Mouse (Mus musculus) embryonic facial prominence, embryonic 12.5 days (tissue): ENCODE measurements around the gene Wdr60. TPM values are rescaled to one million over a fixed set of nuclear protein-coding genes. Genes with fewer than 3 reads are reported as not detected.
A peak's percentile ranks its signal among the peaks of the same experiment; 100 is the strongest.

ENCODE experiments used
- ATAC-seq: fragments of 200-750 bp; cut with Nextera tagmentation; 2 replicates; pipeline ENCODE4 v1.8.0; 2017; ENCODE audit not compliant: insufficient number of reproducible peaks, insufficient read depth, low FRiP score, low TSS enrichment
- H3K27ac ChIP-seq: fragments of 300-500 bp; sonication (generic); 2 replicates; pipeline ENCODE4 v1.5.1; 2016; ENCODE audit warnings: mild to moderate bottlenecking
- H3K27me3 ChIP-seq: fragments of 300-500 bp; sonication (generic); 2 replicates; pipeline ENCODE4 v1.6.1; 2016; ENCODE audit warnings: mild to moderate bottlenecking, moderate library complexity
- H3K36me3 ChIP-seq: fragments of 300-500 bp; sonication (generic); 2 replicates; pipeline ENCODE4 v1.6.1; 2016; ENCODE audit warnings: mild to moderate bottlenecking
- H3K4me1 ChIP-seq: fragments of 300-500 bp; sonication (generic); 2 replicates; pipeline ENCODE4 v1.6.1; 2016
- H3K4me2 ChIP-seq: fragments of 300-500 bp; sonication (generic); replicated peaks from 2 replicates; pipeline ENCODE4 v1.6.1; 2016; ENCODE audit warnings: mild to moderate bottlenecking, moderate library complexity
- H3K4me3 ChIP-seq: fragments of 300-500 bp; sonication (generic); 2 replicates; pipeline ENCODE4 v1.5.1; 2016; ENCODE audit warnings: mild to moderate bottlenecking
- H3K9ac ChIP-seq: fragments of 300-500 bp; sonication (generic); 2 replicates; pipeline ENCODE4 v1.6.1; 2016; ENCODE audit warnings: mild to moderate bottlenecking, moderate library complexity
- H3K9me3 ChIP-seq: fragments of 300-500 bp; sonication (generic); 2 replicates; pipeline ENCODE4 v1.6.1; 2016; ENCODE audit warnings: mild to moderate bottlenecking, moderate library complexity
- WGBS: fragments of 180-500 bp; shearing (Covaris S2); methylation state at CpG from one replicate; pipeline ENCODE4 v1.1.7; 2016; 5-methylcytosine and 5-hydroxymethylcytosine counted together
- polyA plus RNA-seq: library from polyadenylated mRNA; unstranded; fragments of >200 nt; fragmentation: Nextera tagmentation; extraction: Ambion mirVana; gene quantifications from 2 replicates; pipeline ENCODE4 v1.2.1, GENCODE M21; 2016

Wdr60 gene
- polyA plus RNA-seq, 1 experiment from 2014 or later: 27.3 TPM

DNA sequence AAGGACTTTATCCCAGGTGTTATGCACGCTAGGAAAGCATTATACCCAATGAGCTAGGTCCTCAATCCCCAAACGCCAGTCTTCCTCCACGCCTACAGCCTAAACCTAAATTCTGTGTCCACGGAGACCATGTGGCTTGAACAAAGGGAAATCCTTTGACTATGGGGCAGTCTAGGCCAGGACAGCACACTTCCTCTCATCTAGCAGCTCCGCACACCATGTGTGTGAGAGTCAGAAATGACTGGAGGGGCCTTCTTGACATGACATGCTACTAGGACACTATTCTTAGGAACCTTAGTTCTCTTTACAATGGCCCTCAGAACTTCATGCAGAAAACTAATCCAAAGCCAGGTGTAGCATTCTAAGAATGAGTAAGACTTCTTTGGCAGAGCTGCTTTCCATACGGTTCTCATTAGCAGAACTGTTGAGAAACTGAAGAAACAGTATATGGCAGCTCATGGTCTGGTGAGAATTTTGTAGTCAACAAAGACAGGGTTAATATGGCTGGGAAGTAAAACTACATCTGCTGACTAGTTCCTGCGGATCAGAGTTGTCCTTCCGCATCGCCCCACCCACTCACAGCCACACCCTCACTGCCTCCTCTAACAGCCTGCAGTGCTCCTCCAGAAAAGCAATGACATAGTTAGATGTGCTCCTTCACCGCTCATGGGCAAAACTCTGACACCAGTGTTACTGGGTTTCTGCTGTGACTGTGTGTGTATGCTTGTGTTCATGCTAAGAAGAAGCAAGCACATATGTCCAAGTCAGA lies 36.3 kb downstream of the Wdr60 start:
- no peaks in the 10 kb centered on the region for H3K9me3 ChIP-seq
- H3K4me3 ChIP-seq: no peak overlapping the region
- no peak overlapping the region for H3K9ac ChIP-seq
- H3K27me3 ChIP-seq: no peaks in the 10 kb centered on the region
- no peaks in the 10 kb centered on the region for H3K4me1 ChIP-seq
- 81% methylated on average over 10 of the region's 10 CpGs for WGBS
- H3K4me2 ChIP-seq: no peak overlapping the region
- H3K36me3 ChIP-seq: peaks cover 39% of the 10 kb centered on the region
- ATAC-seq: no peak
- H3K27ac ChIP-seq: no peak overlapping the region

DNA sequence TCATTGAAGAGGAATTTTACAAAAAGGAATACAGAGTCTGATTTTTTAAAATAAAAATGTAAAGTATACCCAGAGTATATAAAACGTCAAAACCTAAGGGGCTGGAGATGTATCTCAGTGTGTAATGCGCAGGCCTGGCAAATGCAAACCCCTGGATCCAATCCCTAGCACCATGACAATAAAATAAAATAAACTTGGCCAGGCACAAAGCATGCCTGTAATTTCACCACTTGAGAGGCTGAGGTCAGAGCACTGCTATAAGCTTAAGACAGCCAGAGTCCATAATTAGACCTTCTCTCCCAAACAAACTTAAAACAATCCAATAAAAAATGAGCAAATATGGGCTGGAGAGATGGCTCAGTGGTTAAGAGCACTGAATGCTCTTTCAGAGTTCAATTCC lies 39.7 kb downstream of the Wdr60 start:
- 90% methylated on average over 2 of the region's 2 CpGs for WGBS
- no peaks in the 10 kb centered on the region for H3K4me1 ChIP-seq

DNA sequence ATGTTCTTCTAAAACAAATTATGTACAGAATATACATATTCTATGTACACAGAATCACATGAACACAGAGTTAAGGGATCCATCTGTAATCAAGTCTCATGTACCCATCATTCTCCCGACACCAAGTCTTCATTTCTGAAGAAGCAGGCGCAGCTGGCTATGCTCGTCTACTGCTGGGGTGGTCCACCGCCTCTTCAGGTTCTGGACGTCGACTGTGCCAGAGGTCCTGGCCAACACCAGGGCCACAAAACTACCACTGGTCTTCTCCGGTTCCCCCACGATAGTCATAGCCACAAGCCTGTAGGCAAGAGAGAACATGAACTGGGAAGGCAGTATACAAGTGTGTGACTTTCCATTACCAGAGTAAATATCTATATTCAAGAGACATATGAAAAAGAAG lies 55.3 kb downstream of the Wdr60 start:
- Histone ChIP-seq H3K4me3 (no peak overlapping the region), H3K27me3 (no peaks in the 10 kb centered on the region), H3K4me2 (no peak overlapping the region), H3K36me3 (peaks cover 14% of the 10 kb centered on the region; the same call in 1 of the 2 replicates), H3K4me1 (no peaks in the 10 kb centered on the region), H3K9ac (no peak overlapping the region), H3K27ac (no peak overlapping the region), H3K9me3 (no peaks in the 10 kb centered on the region)
- no peak for ATAC-seq
- 93% methylated on average over 8 of the region's 8 CpGs for WGBS

More for the DNA sequence above, 39.7 kb downstream of the Wdr60 start:
- Histone ChIP-seq H3K4me2 (no peak overlapping the region), H3K4me3 (no peak overlapping the region), H3K9ac (no peak overlapping the region), H3K27me3 (no peaks in the 10 kb centered on the region), H3K9me3 (no peaks in the 10 kb centered on the region), H3K27ac (no peak overlapping the region), H3K36me3 (peaks cover 41% of the 10 kb centered on the region)
- no peak for ATAC-seq

DNA sequence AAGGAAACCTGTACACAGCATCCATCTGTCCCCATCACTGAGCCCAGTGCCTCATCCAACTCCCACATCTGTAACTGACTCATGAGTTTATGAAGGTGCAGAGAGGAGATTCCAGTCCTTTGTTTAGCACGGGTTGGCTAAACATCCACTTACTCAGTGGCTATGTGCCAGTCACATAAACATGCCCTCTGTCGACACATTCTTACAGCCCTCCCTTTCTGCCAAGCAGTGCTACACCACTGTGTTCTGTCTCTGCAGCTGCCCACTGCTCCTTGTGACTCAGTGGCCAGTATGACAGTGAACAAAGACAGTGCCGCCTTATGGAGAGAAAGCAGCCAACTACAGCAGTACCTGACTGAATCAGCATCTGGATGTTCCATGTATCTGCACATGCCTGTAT lies 57.1 kb downstream of the Wdr60 start:
- no peak overlapping the region for H3K4me3 ChIP-seq
- H3K36me3 ChIP-seq: peaks cover 14% of the 10 kb centered on the region; the same call in 1 of the 2 replicates
- H3K4me2 ChIP-seq: no peak overlapping the region
- no peaks in the 10 kb centered on the region for H3K4me1 ChIP-seq
- no peaks in the 10 kb centered on the region for H3K27me3 ChIP-seq
- no peaks in the 10 kb centered on the region for H3K9me3 ChIP-seq
- no peak overlapping the region for H3K9ac ChIP-seq
- 84% methylated on average over 3 of the region's 3 CpGs for WGBS
- no peak for ATAC-seq
- H3K27ac ChIP-seq: no peak overlapping the region

DNA sequence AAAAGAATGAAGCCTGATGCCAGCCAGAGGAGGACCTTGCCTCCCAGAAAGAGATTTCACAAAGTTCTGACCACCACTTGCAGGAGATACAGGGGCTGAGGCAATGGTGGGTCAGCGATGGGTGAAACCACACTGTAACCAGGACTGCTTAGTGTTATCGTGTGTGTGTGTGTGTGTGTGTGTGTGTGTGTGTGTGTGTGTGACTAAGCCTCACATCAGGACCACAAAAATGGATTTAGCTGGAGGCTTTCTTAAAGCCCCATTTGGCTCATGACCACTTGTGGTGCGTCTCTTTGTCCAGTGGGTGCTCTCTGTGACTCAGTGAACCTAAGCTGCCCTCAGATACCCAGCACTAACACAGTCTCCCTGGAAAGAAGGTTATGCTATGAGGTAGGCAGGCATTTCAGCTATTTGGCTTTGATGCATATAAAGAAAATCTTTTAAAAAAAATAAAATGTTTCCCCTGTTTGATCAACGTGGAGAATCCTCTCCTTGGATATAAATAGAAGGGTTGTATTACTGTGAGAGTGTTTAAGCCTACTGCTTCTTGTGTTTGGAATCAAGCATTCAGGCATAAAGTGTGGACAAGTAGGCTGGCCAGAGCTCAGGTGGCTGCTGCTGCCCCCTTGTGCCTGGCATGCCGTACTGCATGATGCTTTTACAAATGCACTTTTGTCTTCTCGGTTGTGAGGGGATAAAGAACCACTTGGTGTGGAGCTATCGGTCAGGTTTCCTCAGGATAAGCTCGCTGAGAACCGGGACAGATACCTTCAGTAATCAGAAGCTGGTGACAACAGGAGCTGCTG lies 60.4 kb downstream of the Wdr60 start:
- H3K36me3 ChIP-seq: 0 out of 2 replicates have a peak, but pooled peaks cover 5% of the 10 kb centered on the region
- no peaks in the 10 kb centered on the region for H3K9me3 ChIP-seq
- H3K27ac ChIP-seq: no peak overlapping the region
- H3K4me1 ChIP-seq: no peaks in the 10 kb centered on the region
- no peaks in the 10 kb centered on the region for H3K27me3 ChIP-seq
- ATAC-seq: 0 out of 2 replicates have a peak, but pooled peaks have one; percentile 1
- 31% methylated on average over 9 of the region's 9 CpGs for WGBS
- H3K9ac ChIP-seq: no peak overlapping the region
- no peak overlapping the region for H3K4me3 ChIP-seq
- no peak overlapping the region for H3K4me2 ChIP-seq

DNA sequence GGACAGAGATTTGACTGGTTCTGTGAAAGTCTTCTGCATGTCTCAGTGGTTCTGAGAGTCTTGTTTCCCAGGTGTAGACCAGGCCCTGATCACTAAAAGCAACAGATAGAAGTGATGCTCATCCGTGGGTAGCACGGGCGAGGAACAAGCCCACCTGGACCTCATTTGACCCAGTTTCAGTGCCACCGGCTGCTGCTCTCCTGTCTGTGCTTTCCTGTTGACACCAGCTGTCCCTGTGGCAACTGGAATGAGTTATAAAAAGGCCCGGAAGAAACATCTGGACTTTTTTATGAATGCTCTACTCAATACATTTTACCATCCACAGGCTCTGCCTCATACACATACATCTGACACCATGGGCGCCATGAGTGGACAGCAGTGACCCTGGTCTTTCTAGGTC lies 64.0 kb downstream of the Wdr60 start:
- Histone ChIP-seq H3K4me3 (no peak overlapping the region), H3K9ac (no peak overlapping the region), H3K4me2 (no peak overlapping the region), H3K4me1 (no peaks in the 10 kb centered on the region), H3K27me3 (no peaks in the 10 kb centered on the region), H3K9me3 (no peaks in the 10 kb centered on the region), H3K27ac (no peak overlapping the region), H3K36me3 (no peaks in the 10 kb centered on the region)
- WGBS: 42% methylated on average over 6 of the region's 6 CpGs
- ATAC-seq: no peak

DNA sequence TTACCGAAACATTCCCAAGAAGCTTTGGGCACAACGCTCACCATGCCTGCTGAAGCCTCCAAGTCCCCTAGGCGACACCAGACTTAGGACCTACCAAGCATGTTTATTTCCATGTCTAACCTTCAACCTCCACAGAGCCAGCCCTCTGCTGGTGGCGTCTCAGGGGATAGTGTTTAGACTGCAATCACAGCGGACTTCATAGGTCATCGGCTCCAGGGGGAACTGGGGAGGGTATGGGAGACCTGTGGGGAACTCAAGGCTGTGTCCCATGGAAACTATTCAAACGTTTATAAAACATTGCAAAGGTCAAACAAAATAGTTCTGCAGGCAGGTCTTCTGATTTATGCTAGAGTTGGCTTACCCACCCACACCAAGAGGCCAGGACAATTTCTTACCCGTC lies 66.6 kb downstream of the Wdr60 start:
- H3K4me1 ChIP-seq: no peaks in the 10 kb centered on the region
- H3K4me2 ChIP-seq: no peak overlapping the region
- H3K27ac ChIP-seq: no peak overlapping the region
- no peak overlapping the region for H3K9ac ChIP-seq
- H3K27me3 ChIP-seq: no peaks in the 10 kb centered on the region
- WGBS: 70% methylated on average over 8 of the region's 8 CpGs
- no peaks in the 10 kb centered on the region for H3K36me3 ChIP-seq
- no peak for ATAC-seq
- no peaks in the 10 kb centered on the region for H3K9me3 ChIP-seq
- no peak overlapping the region for H3K4me3 ChIP-seq

DNA sequence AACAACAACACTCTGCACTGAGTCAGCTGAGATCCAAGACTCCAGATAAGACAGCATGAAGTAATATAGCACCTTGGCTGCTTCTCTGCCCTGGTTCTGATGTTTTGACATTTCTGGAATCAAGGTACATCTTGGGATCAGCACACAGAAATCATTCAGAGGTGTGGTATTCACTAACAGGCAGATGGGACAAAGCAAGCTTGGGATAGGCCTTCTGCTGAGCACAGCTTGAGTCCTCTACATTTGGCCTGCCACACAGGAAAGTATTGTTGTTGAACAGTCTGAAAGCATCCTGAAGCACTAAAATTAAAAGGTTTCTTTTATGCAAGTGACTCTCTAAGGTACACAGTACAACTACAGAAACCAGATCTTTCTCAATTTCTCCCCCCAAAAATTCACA lies 68.2 kb downstream of the Wdr60 start:
- Histone ChIP-seq H3K27ac (no peak overlapping the region), H3K36me3 (no peaks in the 10 kb centered on the region), H3K4me2 (no peak overlapping the region), H3K4me1 (no peaks in the 10 kb centered on the region), H3K4me3 (no peak overlapping the region), H3K9ac (no peak overlapping the region), H3K9me3 (no peaks in the 10 kb centered on the region), H3K27me3 (no peaks in the 10 kb centered on the region)
- no peak for ATAC-seq

DNA sequence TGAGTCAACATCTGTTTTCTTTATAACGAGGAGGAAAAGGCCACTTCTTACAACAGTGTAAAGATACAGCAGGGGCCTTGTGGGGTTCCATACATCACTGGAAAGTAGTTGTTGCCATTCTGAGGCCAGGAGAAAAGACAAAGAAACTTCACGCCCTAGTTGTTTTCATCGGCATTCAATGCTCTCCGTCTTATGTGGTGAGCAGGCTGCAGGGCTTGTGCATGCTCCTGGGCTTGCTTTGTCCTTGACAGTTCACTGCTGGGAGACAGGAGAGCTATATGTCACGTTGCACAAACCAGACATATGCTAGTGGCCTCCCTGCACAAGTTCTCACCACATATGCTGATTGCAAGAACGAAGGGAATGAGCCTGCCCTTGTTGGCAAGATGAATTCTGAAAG lies 68.9 kb downstream of the Wdr60 start:
- no peaks in the 10 kb centered on the region for H3K9me3 ChIP-seq
- no peak for ATAC-seq
- H3K27ac ChIP-seq: no peak overlapping the region
- no peak overlapping the region for H3K4me2 ChIP-seq
- H3K4me1 ChIP-seq: no peaks in the 10 kb centered on the region
- no peaks in the 10 kb centered on the region for H3K36me3 ChIP-seq
- H3K4me3 ChIP-seq: no peak overlapping the region
- H3K27me3 ChIP-seq: no peaks in the 10 kb centered on the region
- H3K9ac ChIP-seq: no peak overlapping the region
- 50% methylated on average over 6 of the region's 6 CpGs for WGBS

DNA sequence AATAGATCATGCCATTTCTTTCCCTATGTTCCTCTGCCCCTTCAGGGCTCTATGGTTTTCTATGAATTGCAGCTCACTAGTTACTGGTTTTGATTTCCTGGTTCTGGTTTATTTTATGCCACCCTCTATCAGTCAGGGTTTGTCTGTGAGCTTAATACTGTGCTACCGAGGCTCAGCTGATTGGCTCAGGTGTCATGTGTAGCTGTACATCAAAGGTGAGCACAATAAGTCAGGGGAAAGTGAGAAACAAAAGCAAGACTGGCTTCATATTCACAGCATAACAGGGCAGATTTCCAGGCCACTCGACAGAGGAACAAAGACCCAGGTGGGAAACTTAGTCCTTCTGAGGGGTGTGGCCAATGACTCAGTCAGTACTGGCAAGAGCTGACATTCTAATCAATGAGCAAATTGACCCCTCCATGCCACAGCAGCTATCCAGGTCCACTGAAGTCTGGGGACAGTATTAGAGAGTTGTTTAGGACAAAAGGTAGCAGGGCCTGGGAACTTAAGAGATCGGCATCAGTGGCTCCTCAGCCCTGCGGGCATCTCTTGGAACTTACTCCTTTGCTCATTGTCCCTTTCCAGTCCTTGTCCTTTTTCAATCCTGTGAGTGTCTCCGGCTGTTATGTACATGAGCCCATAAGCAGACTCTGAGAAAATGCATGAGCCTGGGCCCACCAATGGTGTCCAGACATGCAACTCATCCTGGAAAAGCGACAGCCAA lies 79.4 kb downstream of the Wdr60 start:
- H3K4me1 ChIP-seq: no peaks in the 10 kb centered on the region
- H3K9me3 ChIP-seq: no peaks in the 10 kb centered on the region
- H3K9ac ChIP-seq: no peak overlapping the region
- H3K4me3 ChIP-seq: no peak overlapping the region
- 76% methylated on average over 6 of the region's 6 CpGs for WGBS
- no peak overlapping the region for H3K4me2 ChIP-seq
- no peaks in the 10 kb centered on the region for H3K36me3 ChIP-seq
- H3K27me3 ChIP-seq: no peaks in the 10 kb centered on the region
- no peak for ATAC-seq
- no peak overlapping the region for H3K27ac ChIP-seq

DNA sequence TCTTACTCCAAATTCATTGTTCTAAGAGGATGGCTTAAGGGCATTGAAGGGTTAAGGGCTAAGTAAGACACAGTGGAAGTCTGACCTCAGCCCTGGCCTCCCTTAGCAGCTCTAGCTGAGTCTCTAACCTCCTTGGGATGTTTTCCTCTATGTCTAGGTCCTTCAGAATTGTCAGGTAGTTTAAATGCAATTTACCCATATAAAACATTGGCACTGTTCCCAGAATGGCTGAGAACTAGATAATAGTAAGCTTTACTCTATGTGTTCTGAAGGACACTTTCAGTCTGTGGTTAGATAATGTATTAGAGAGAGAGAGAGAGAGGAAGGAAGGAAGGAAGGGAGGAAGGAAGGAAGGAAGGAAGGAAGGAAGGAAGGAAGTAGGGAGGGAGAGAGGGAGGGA lies 80.4 kb downstream of the Wdr60 start:
- no peaks in the 10 kb centered on the region for H3K36me3 ChIP-seq
- no peaks in the 10 kb centered on the region for H3K4me1 ChIP-seq
- no peak overlapping the region for H3K27ac ChIP-seq
- H3K9ac ChIP-seq: no peak overlapping the region
- no peaks in the 10 kb centered on the region for H3K27me3 ChIP-seq
- no peak overlapping the region for H3K4me2 ChIP-seq
- H3K9me3 ChIP-seq: no peaks in the 10 kb centered on the region; the same call in 1 of the 2 replicates
- ATAC-seq: no peak
- H3K4me3 ChIP-seq: no peak overlapping the region
